Mouse (Mus musculus): ENCODE results near the gene Sik3. TPM values are rescaled to one million over a fixed set of nuclear protein-coding genes. Genes with fewer than 3 reads are reported as not detected.
A peak's percentile ranks its signal among the peaks of the same experiment; 100 is the strongest.

Sik3 gene
- total and polyA plus RNA-seq, 2 experiments: 14.1 to 16.5 TPM

GRCm38 (mm10) chr9:46015831-46016230 lies 3.2 kb downstream of the Sik3 start:
- Histone ChIP-seq H3K4me1 (ENCODE audit: control insufficient read depth, insufficient read depth, low read length) (peaks cover 24% of the 10 kb centered on the region), H3K27me3 (ENCODE audit: control insufficient read depth, insufficient read depth, low read length) (no peaks in the 10 kb centered on the region), H3K79me2 (ENCODE audit: control insufficient read depth, insufficient read depth, low read length) (peaks cover 47% of the 10 kb centered on the region), H3K4me3 (ENCODE audit: insufficient read depth, low read depth, low read length) (no peak overlapping the region), H3K9ac (ENCODE audit: low read depth, low read length) (no peak overlapping the region), H3K36me3 (ENCODE audit: control insufficient read depth, insufficient read depth, low read length) (peaks cover 8% of the 10 kb centered on the region), H3K27ac (replicated peaks; ENCODE audit: insufficient read depth, low read depth, low read length) (no peak overlapping the region)
- TF ChIP-seq CTCF (IDR thresholded peaks at IDR 0.05; ENCODE audit: low read depth, low read length) (no peak), POLR2A (IDR thresholded peaks at IDR 0.05; ENCODE audit: extremely low read depth, insufficient read depth, low read length) (no peak)
- DNase-seq (ENCODE audit: extremely low read depth, low read depth, low spot score): peak; percentile 67
- 12% methylated on average over 9 of the region's 9 CpGs for WGBS

- Histone ChIP-seq H3K9ac (ENCODE audit: low read depth, low read length) (no peak overlapping the region), H3K36me3 (ENCODE audit: control insufficient read depth, insufficient read depth, low read length) (peaks cover 8% of the 10 kb centered on the region), H3K27ac (replicated peaks; ENCODE audit: insufficient read depth, low read depth, low read length) (no peak overlapping the region), H3K4me1 (ENCODE audit: control insufficient read depth, insufficient read depth, low read length) (peaks cover 24% of the 10 kb centered on the region), H3K79me2 (ENCODE audit: control insufficient read depth, insufficient read depth, low read length) (peaks cover 53% of the 10 kb centered on the region), H3K27me3 (ENCODE audit: control insufficient read depth, insufficient read depth, low read length) (no peaks in the 10 kb centered on the region), H3K4me3 (ENCODE audit: insufficient read depth, low read depth, low read length) (no peak overlapping the region)
- DNase-seq (ENCODE audit: extremely low read depth, low read depth, low spot score): peak; percentile 26
- 69% methylated on average over 4 of the region's 4 CpGs for WGBS
- TF ChIP-seq POLR2A (IDR thresholded peaks at IDR 0.05; ENCODE audit: extremely low read depth, insufficient read depth, low read length) (no peak), CTCF (IDR thresholded peaks at IDR 0.05; ENCODE audit: low read depth, low read length) (no peak)
Observed at GRCm38 (mm10) chr9:46016417-46016816, 3.8 kb downstream of the Sik3 start.

- no peak overlapping the region for H3K4me3 ChIP-seq (ENCODE audit: insufficient read depth, low read depth, low read length)
- H3K4me1 ChIP-seq (ENCODE audit: control insufficient read depth, insufficient read depth, low read length): peaks cover 22% of the 10 kb centered on the region
- H3K27me3 ChIP-seq (ENCODE audit: control insufficient read depth, insufficient read depth, low read length): no peaks in the 10 kb centered on the region
- DNase-seq (ENCODE audit: extremely low read depth, low read depth, low spot score): peak; percentile 65
- TF ChIP-seq CTCF (IDR thresholded peaks at IDR 0.05; ENCODE audit: low read depth, low read length) (no peak), POLR2A (IDR thresholded peaks at IDR 0.05; ENCODE audit: extremely low read depth, insufficient read depth, low read length) (no peak)
- no peak overlapping the region for H3K9ac ChIP-seq (ENCODE audit: low read depth, low read length)
- 41% methylated on average over 6 of the region's 6 CpGs for WGBS
- peaks cover 8% of the 10 kb centered on the region for H3K36me3 ChIP-seq (ENCODE audit: control insufficient read depth, insufficient read depth, low read length)
- H3K27ac ChIP-seq (replicated peaks; ENCODE audit: insufficient read depth, low read depth, low read length): no peak overlapping the region
- H3K79me2 ChIP-seq (ENCODE audit: control insufficient read depth, insufficient read depth, low read length): peaks cover 54% of the 10 kb centered on the region
Observed at GRCm38 (mm10) chr9:46018316-46018715, 5.7 kb downstream of the Sik3 start.

GRCm38 (mm10) chr9:46019975-46020374 lies 7.4 kb downstream of the Sik3 start:
- no peak for DNase-seq (ENCODE audit: extremely low read depth, low read depth, low spot score)
- H3K27me3 ChIP-seq (ENCODE audit: control insufficient read depth, insufficient read depth, low read length): no peaks in the 10 kb centered on the region
- H3K9ac ChIP-seq (ENCODE audit: low read depth, low read length): no peak overlapping the region
- WGBS: 92% methylated on average over 6 of the region's 6 CpGs
- peaks cover 8% of the 10 kb centered on the region for H3K36me3 ChIP-seq (ENCODE audit: control insufficient read depth, insufficient read depth, low read length)
- no peak overlapping the region for H3K4me3 ChIP-seq (ENCODE audit: insufficient read depth, low read depth, low read length)
- no peak for TF ChIP-seq POLR2A (IDR thresholded peaks at IDR 0.05; ENCODE audit: extremely low read depth, insufficient read depth, low read length)
- no peak for TF ChIP-seq CTCF (IDR thresholded peaks at IDR 0.05; ENCODE audit: low read depth, low read length)
- H3K79me2 ChIP-seq (ENCODE audit: control insufficient read depth, insufficient read depth, low read length): peaks cover 54% of the 10 kb centered on the region
- peaks cover 21% of the 10 kb centered on the region for H3K4me1 ChIP-seq (ENCODE audit: control insufficient read depth, insufficient read depth, low read length)
- H3K27ac ChIP-seq (replicated peaks; ENCODE audit: insufficient read depth, low read depth, low read length): no peak overlapping the region

- no peaks in the 10 kb centered on the region for H3K27me3 ChIP-seq (ENCODE audit: control insufficient read depth, insufficient read depth, low read length)
- H3K36me3 ChIP-seq (ENCODE audit: control insufficient read depth, insufficient read depth, low read length): peaks cover 6% of the 10 kb centered on the region
- H3K79me2 ChIP-seq (ENCODE audit: control insufficient read depth, insufficient read depth, low read length): peaks cover 50% of the 10 kb centered on the region
- peak; percentile 83 for DNase-seq (ENCODE audit: extremely low read depth, low read depth, low spot score)
- no peak overlapping the region for H3K4me3 ChIP-seq (ENCODE audit: insufficient read depth, low read depth, low read length)
- peak overlapping the region; percentile 70; the same call in 1 of the 2 replicates for H3K9ac ChIP-seq (ENCODE audit: low read depth, low read length)
- peak overlapping the region; percentile 77 for H3K27ac ChIP-seq (replicated peaks; ENCODE audit: insufficient read depth, low read depth, low read length)
- H3K4me1 ChIP-seq (ENCODE audit: control insufficient read depth, insufficient read depth, low read length): peaks cover 7% of the 10 kb centered on the region; the same call in 1 of the 2 replicates
- WGBS: 49% methylated on average over 11 of the region's 11 CpGs
- TF ChIP-seq CTCF (IDR thresholded peaks at IDR 0.05; ENCODE audit: low read depth, low read length) (no peak), POLR2A (IDR thresholded peaks at IDR 0.05; ENCODE audit: extremely low read depth, insufficient read depth, low read length) (no peak)
Observed at GRCm38 (mm10) chr9:46023591-46023990, 11.0 kb downstream of the Sik3 start.

- Histone ChIP-seq H3K9ac (ENCODE audit: low read depth, low read length) (no peak overlapping the region), H3K79me2 (ENCODE audit: control insufficient read depth, insufficient read depth, low read length) (peaks cover 48% of the 10 kb centered on the region; the same call in 1 of the 2 replicates), H3K27me3 (ENCODE audit: control insufficient read depth, insufficient read depth, low read length) (no peaks in the 10 kb centered on the region), H3K4me1 (ENCODE audit: control insufficient read depth, insufficient read depth, low read length) (peaks cover 10% of the 10 kb centered on the region; the same call in 1 of the 2 replicates), H3K27ac (replicated peaks; ENCODE audit: insufficient read depth, low read depth, low read length) (no peak overlapping the region), H3K36me3 (ENCODE audit: control insufficient read depth, insufficient read depth, low read length) (no peaks in the 10 kb centered on the region), H3K4me3 (ENCODE audit: insufficient read depth, low read depth, low read length) (no peak overlapping the region)
- 79% methylated on average over 9 of the region's 9 CpGs for WGBS
- TF ChIP-seq CTCF (IDR thresholded peaks at IDR 0.05; ENCODE audit: low read depth, low read length) (no peak), POLR2A (IDR thresholded peaks at IDR 0.05; ENCODE audit: extremely low read depth, insufficient read depth, low read length) (no peak)
- no peak for DNase-seq (ENCODE audit: extremely low read depth, low read depth, low spot score)
Observed at GRCm38 (mm10) chr9:46026058-46026849, 13.6 kb downstream of the Sik3 start.
